ENCODE assay signal across 7 mouse cellular contexts in genomic region chrX:12467528-12468179, GRCm38 (mm10).
DNase-seq lines count a peak whose midpoint lies in the region; ATAC-seq lines count a peak whose summit lies in the region.

No protein-coding gene starts in this region.

- H3K27me3 ChIP-seq in midbrain, embryonic 11.5 days (ENCODE audit: control insufficient read depth, insufficient read depth, low read length) = no peaks in the 10 kb centered on the region
- H3K27me3 ChIP-seq in midbrain, embryonic 16.5 days (ENCODE audit: control insufficient read depth, insufficient read depth, low read depth, low read length) = no peaks in the 10 kb centered on the region
- peaks cover 44% of the 10 kb centered on the region for H3K27me3 ChIP-seq in hindbrain, embryonic 10.5 days (ENCODE audit: insufficient read depth, poor library complexity, severe bottlenecking)
- no peaks in the 10 kb centered on the region for H3K27me3 ChIP-seq in stomach, embryonic 15.5 days (replicated peaks)

- H3K27ac ChIP-seq in midbrain, embryonic 11.5 days (ENCODE audit: low read depth, low read length) = peak overlapping the region; percentile 76
- H3K27ac ChIP-seq in midbrain, embryonic 16.5 days (ENCODE audit: low read length) = no peak overlapping the region
- peak overlapping the region; percentile 85 for H3K27ac ChIP-seq in hindbrain, embryonic 10.5 days
- H3K27ac ChIP-seq in stomach, embryonic 15.5 days = peak overlapping the region; percentile 40; the same call in 1 of the 2 replicates

- DNase-seq in midbrain, embryonic 11.5 days (ENCODE audit: low spot score, missing footprints) = peak; percentile 88
- peak; percentile 30 for DNase-seq in hindbrain, embryonic 10.5 days (ENCODE audit: low spot score)
- DNase-seq in kidney, postnatal 25 days = peak; percentile 34 to 59
- no peak for DNase-seq in urinary bladder, postnatal 25 days (ENCODE audit: low spot score)

- peak overlapping the region; percentile 20; the same call in 1 of the 2 replicates for H3K4me2 ChIP-seq in midbrain, embryonic 11.5 days
- H3K4me2 ChIP-seq in midbrain, embryonic 16.5 days (ENCODE audit: low read length) = no peak overlapping the region
- H3K4me2 ChIP-seq in stomach, embryonic 15.5 days = no peak overlapping the region

- ATAC-seq in midbrain, embryonic 11.5 days (ENCODE audit: low FRiP score) = peak; percentile 51
- no peak for ATAC-seq in midbrain, embryonic 16.5 days
- ATAC-seq in stomach, embryonic 15.5 days (ENCODE audit: insufficient read depth, low FRiP score, low read depth) = no peak; the same call in 1 of the 2 replicates
- ATAC-seq in erythroid progenitor cell, adult 5-6 weeks (replicated peaks; ENCODE audit: low FRiP score, poor library complexity, severe bottlenecking) = no peak

- no peaks in the 10 kb centered on the region for H3K9me3 ChIP-seq in midbrain, embryonic 11.5 days (ENCODE audit: control insufficient read depth, low read length)
- H3K9me3 ChIP-seq in midbrain, embryonic 16.5 days (replicated peaks; ENCODE audit: control insufficient read depth, low read length, poor library complexity, severe bottlenecking) = no peaks in the 10 kb centered on the region
- H3K9me3 ChIP-seq in hindbrain, embryonic 10.5 days = no peaks in the 10 kb centered on the region
- H3K9me3 ChIP-seq in stomach, embryonic 15.5 days = no peaks in the 10 kb centered on the region

- no peak overlapping the region; the same call in 1 of the 2 replicates for H3K9ac ChIP-seq in midbrain, embryonic 11.5 days (ENCODE audit: low read length)
- no peak overlapping the region for H3K9ac ChIP-seq in midbrain, embryonic 16.5 days (ENCODE audit: low read depth, low read length)
- no peak overlapping the region for H3K9ac ChIP-seq in stomach, embryonic 15.5 days

- peaks cover 10% of the 10 kb centered on the region for H3K4me1 ChIP-seq in midbrain, embryonic 11.5 days (ENCODE audit: control insufficient read depth, insufficient read depth, low read length)
- peaks cover 4% of the 10 kb centered on the region; the same call in 1 of the 2 replicates for H3K4me1 ChIP-seq in midbrain, embryonic 16.5 days (ENCODE audit: control insufficient read depth, insufficient read depth, low read length)
- peaks cover 34% of the 10 kb centered on the region for H3K4me1 ChIP-seq in hindbrain, embryonic 10.5 days (replicated peaks)
- H3K4me1 ChIP-seq in stomach, embryonic 15.5 days = 0 out of 2 replicates have a peak, but pooled peaks cover 7% of the 10 kb centered on the region

- H3K4me3 ChIP-seq in midbrain, embryonic 11.5 days (ENCODE audit: low read depth, low read length) = no peak overlapping the region
- H3K4me3 ChIP-seq in midbrain, embryonic 16.5 days (ENCODE audit: low read depth, low read length) = no peak overlapping the region
- no peak overlapping the region for H3K4me3 ChIP-seq in hindbrain, embryonic 10.5 days
- H3K4me3 ChIP-seq in stomach, embryonic 15.5 days (replicated peaks) = no peak overlapping the region

- H3K36me3 ChIP-seq in midbrain, embryonic 11.5 days (ENCODE audit: control insufficient read depth, insufficient read depth, low read length) = no peaks in the 10 kb centered on the region
- H3K36me3 ChIP-seq in midbrain, embryonic 16.5 days (ENCODE audit: control insufficient read depth, insufficient read depth, low read length) = no peaks in the 10 kb centered on the region
- no peaks in the 10 kb centered on the region for H3K36me3 ChIP-seq in hindbrain, embryonic 10.5 days
- H3K36me3 ChIP-seq in stomach, embryonic 15.5 days = no peaks in the 10 kb centered on the region

- 30% methylated on average over 9 of the region's 10 CpGs for WGBS in midbrain, embryonic 11.5 days
- WGBS in midbrain, embryonic 16.5 days = 34% methylated on average over 9 of the region's 10 CpGs
- WGBS in hindbrain, embryonic 10.5 days = 34% methylated on average over 10 of the region's 10 CpGs
- WGBS in stomach, embryonic 15.5 days = 32% methylated on average over 10 of the region's 10 CpGs
